In genomic region chr5:143917418-143917817, GRCm38 (mm10) we compare ENCODE assay signal across 8 mouse cellular contexts. TPM values are rescaled to one million over a fixed set of nuclear protein-coding genes. Genes with fewer than 3 reads are reported as not detected.
DNase-seq lines count a peak whose midpoint lies in the region; ATAC-seq and TF ChIP-seq lines count a peak whose summit lies in the region.

No protein-coding gene starts in this region.

- no peaks in the 10 kb centered on the region for H3K9me3 ChIP-seq in ES-E14 (ENCODE audit: control insufficient read depth, insufficient read depth, low read depth, low read length)
- no peaks in the 10 kb centered on the region for H3K9me3 ChIP-seq in lung, postnatal 0 days (ENCODE audit: low read length)

- no peak overlapping the region for H3K4me2 ChIP-seq in lung, postnatal 0 days (replicated peaks; ENCODE audit: low read depth, low read length)

- H3K4me1 ChIP-seq in ES-E14 (ENCODE audit: control insufficient read depth in 2 of 2, insufficient read depth in 2 of 2, low read length in 2 of 2, poor library complexity in 1 of 2): no peaks in the 10 kb centered on the region
- no peaks in the 10 kb centered on the region for H3K4me1 ChIP-seq in lung, postnatal 0 days (ENCODE audit: insufficient read depth, low read depth, low read length)
- H3K4me1 ChIP-seq in thymus, adult 2 months (replicated peaks; ENCODE audit: control insufficient read depth, insufficient read depth, low read length): no peaks in the 10 kb centered on the region

- no peaks in the 10 kb centered on the region for H3K27me3 ChIP-seq in lung, postnatal 0 days (replicated peaks; ENCODE audit: insufficient read depth, low read length)
- no peaks in the 10 kb centered on the region for H3K27me3 ChIP-seq in thymus, adult 2 months (ENCODE audit: control insufficient read depth, insufficient read depth, low read length)

- DNase-seq in layer of hippocampus, adult 2 months (ENCODE audit: low spot score in 2 of 2): peak; percentile 14 to 32
- no peak for DNase-seq in layer of hippocampus, adult 9-10 months (ENCODE audit: low spot score)
- DNase-seq in ES-E14 (ENCODE audit: low read depth, low spot score): peak; percentile 30
- DNase-seq in brain, embryonic 14.5 days (ENCODE audit: low read depth): peak; percentile 66
- peak; percentile 69 to 76 for DNase-seq in heart, postnatal 10 days
- DNase-seq in lung, postnatal 0 days (ENCODE audit: low spot score): peak; percentile 74
- DNase-seq in thymus, adult 2 months: peak; percentile 68
- DNase-seq in cerebellum, postnatal 4 days (ENCODE audit: low spot score in 2 of 2): no peak

- H3K9ac ChIP-seq in ES-E14 (ENCODE audit: insufficient read depth, low read depth, low read length, poor library complexity, severe bottlenecking): no peak overlapping the region
- H3K9ac ChIP-seq in lung, postnatal 0 days (replicated peaks; ENCODE audit: low read depth): no peak overlapping the region

- TF ChIP-seq CTCF in layer of hippocampus, adult 2 months (conservative IDR thresholded peaks at IDR 0.05): peak; percentile 74
- TF ChIP-seq CTCF in brain, embryonic 14.5 days (IDR thresholded peaks at IDR 0.05; ENCODE audit: borderline replicate concordance, extremely low read depth, insufficient read depth, insufficient read length): peak; percentile 55; the same call in 1 of the 2 replicates
- TF ChIP-seq CTCF in lung, postnatal 0 days (IDR thresholded peaks at IDR 0.05): peak; percentile 75
- TF ChIP-seq CTCF in thymus, adult 2 months (IDR thresholded peaks at IDR 0.05; ENCODE audit: borderline replicate concordance, control insufficient read depth, extremely low read depth, insufficient read depth, low read length, poor library complexity): no peak

- H3K27ac ChIP-seq in layer of hippocampus, adult 2 months: no peak overlapping the region
- no peak overlapping the region for H3K27ac ChIP-seq in ES-E14 (ENCODE audit: insufficient read depth, low read depth, low read length, poor library complexity, severe bottlenecking)
- no peak overlapping the region for H3K27ac ChIP-seq in lung, postnatal 0 days (ENCODE audit: low read length)
- no peak overlapping the region for H3K27ac ChIP-seq in thymus, adult 2 months (ENCODE audit: control insufficient read depth, insufficient read depth, low read length)

- H3K36me3 ChIP-seq in ES-E14 (ENCODE audit: control insufficient read depth, insufficient read depth, low read length, poor library complexity, severe bottlenecking): peaks cover 27% of the 10 kb centered on the region
- H3K36me3 ChIP-seq in lung, postnatal 0 days (ENCODE audit: insufficient read depth, low read length): no peaks in the 10 kb centered on the region; the same call in 1 of the 2 replicates
- peaks cover 39% of the 10 kb centered on the region for H3K36me3 ChIP-seq in thymus, adult 2 months (ENCODE audit: control insufficient read depth, insufficient read depth, low read length)

- in situ Hi-C loops in ES-E14 (cut with MboI; ENCODE audit: low sequenced_read_pairs in 2 of 2, unreplicated experiment in 2 of 2): no loop called here

- no peak overlapping the region for H3K4me3 ChIP-seq in layer of hippocampus, adult 2 months
- H3K4me3 ChIP-seq in ES-E14 (ENCODE audit: insufficient read depth in 1 of 2, low read depth in 1 of 2, low read length in 2 of 2, poor library complexity in 1 of 2, severe bottlenecking in 1 of 2): no peak overlapping the region
- no peak overlapping the region for H3K4me3 ChIP-seq in lung, postnatal 0 days (ENCODE audit: low read depth, low read length)
- H3K4me3 ChIP-seq in thymus, adult 2 months (ENCODE audit: control insufficient read depth, insufficient read depth, low read length): no peak overlapping the region

- ATAC-seq in lung, postnatal 0 days: peak; percentile 53

- TF ChIP-seq POLR2A in brain, embryonic 14.5 days (IDR thresholded peaks at IDR 0.05; ENCODE audit: borderline replicate concordance, extremely low read depth, insufficient read depth, insufficient read length, poor library complexity, severe bottlenecking): no peak
- no peak for TF ChIP-seq POLR2A in thymus, adult 2 months (IDR thresholded peaks at IDR 0.05; ENCODE audit: control insufficient read depth, extremely low read depth, insufficient read depth, low read length, poor library complexity)

- no peak for TF ChIP-seq EP300 in lung, postnatal 0 days (IDR thresholded peaks at IDR 0.05)

- WGBS in lung, postnatal 0 days: 47% methylated on average over 5 of the region's 5 CpGs
- WGBS in thymus, adult 2 months: 32% methylated on average over 5 of the region's 5 CpGs

- intact Hi-C loops in heart, postnatal 10 days (cut with DNase I): loop anchor here (1.0 to 2.0 kb wide), 2 partner anchors 185 to 349 kb away; partner anchors contain the start of gene Usp42

TF ChIP-seq in ES-E14, 5 proteins besides CTCF, POLR2A, EP300 and RAD21:
- TF ChIP-seq ZC3H11A (IDR thresholded peaks at IDR 0.05; ENCODE audit: borderline replicate concordance, low read depth, low read length) (no peak), MAFK (IDR thresholded peaks at IDR 0.05; ENCODE audit: insufficient read depth, low read depth, low read length) (no peak), HCFC1 (IDR thresholded peaks at IDR 0.05; ENCODE audit: borderline replicate concordance, insufficient read depth, low read length) (no peak), ZNF384 (IDR thresholded peaks at IDR 0.05; ENCODE audit: low read depth, low read length) (no peak), CHD2 (IDR thresholded peaks at IDR 0.05; ENCODE audit: low read depth, low read length) (no peak)

RNA-seq across cellular contexts. Expression of gene Pms2, which starts 7.7 kb away (rescaled TPM):
- 10 to 100 TPM; 21.1 to 22.2 TPM for total RNA-seq in layer of hippocampus, adult 2 months (2021)
- total RNA-seq in ES-E14 (2012; rRNA removed): 20.3 and 23.9 TPM in 2 replicates
- 15.8 and 18.6 TPM in 2 replicates for polyA plus RNA-seq in brain, embryonic 14.5 days (2012; rRNA removed)
- 1 to 10 TPM; 7.0 to 7.8 TPM for total RNA-seq in heart, postnatal 10 days (2021)
- 7.9 and 8.3 TPM in 2 replicates for polyA plus RNA-seq in lung, postnatal 0 days (2015; fragmentation: Nextera tagmentation; extraction: Ambion mirVana)
- polyA plus RNA-seq in thymus, adult 2 months (2012; rRNA removed): 8.2 and 9.5 TPM in 2 replicates

RNA-seq across cellular contexts. Expression of gene Aimp2, which starts 7.8 kb away (rescaled TPM):
- 10 to 100 TPM; 28.8 to 30.0 TPM for total RNA-seq in layer of hippocampus, adult 2 months (2021)
- 90.8 and 100 TPM in 2 replicates for total RNA-seq in ES-E14 (2012; rRNA removed)
- polyA plus RNA-seq in brain, embryonic 14.5 days (2012; rRNA removed): 76.1 and 79.8 TPM in 2 replicates
- total RNA-seq in heart, postnatal 10 days (2021): 10 to 100 TPM; 31.0 to 34.6 TPM
- 35.7 and 37.0 TPM in 2 replicates for polyA plus RNA-seq in lung, postnatal 0 days (2015; fragmentation: Nextera tagmentation; extraction: Ambion mirVana)
- 37.4 and 55.4 TPM in 2 replicates for polyA plus RNA-seq in thymus, adult 2 months (2012; rRNA removed)

RNA-seq across cellular contexts. Expression of gene Gm42421, which starts 10.6 kb away (rescaled TPM):
- total RNA-seq in layer of hippocampus, adult 2 months (2021): 1 to 10 TPM in 1 of 2 experiments, under 1 TPM in 1; 0.54 to 2.2 TPM
- 0.37 and 0.71 TPM in 2 replicates for total RNA-seq in ES-E14 (2012; rRNA removed)
- polyA plus RNA-seq in brain, embryonic 14.5 days (2012; rRNA removed): 2.1 and 2.7 TPM in 2 replicates
- under 1 TPM in 1 of 2 experiments, not detected in 1; 0.72 TPM for total RNA-seq in heart, postnatal 10 days (2021)
- not detected in 2 replicates for polyA plus RNA-seq in lung, postnatal 0 days (2015; fragmentation: Nextera tagmentation; extraction: Ambion mirVana)
- polyA plus RNA-seq in thymus, adult 2 months (2012; rRNA removed): 0.22 TPM in 1 of 2 replicates, not detected in the other

RNA-seq across cellular contexts. Expression of gene Rsph10b, which starts 15.4 kb away (rescaled TPM):
- 1 to 10 TPM; 3.6 to 5.2 TPM for total RNA-seq in layer of hippocampus, adult 2 months (2021)
- 0.13 and 0.58 TPM in 2 replicates for total RNA-seq in ES-E14 (2012; rRNA removed)
- 7.4 and 9.4 TPM in 2 replicates for polyA plus RNA-seq in brain, embryonic 14.5 days (2012; rRNA removed)
- under 1 TPM; 0.24 to 0.30 TPM for total RNA-seq in heart, postnatal 10 days (2021)
- polyA plus RNA-seq in lung, postnatal 0 days (2015; fragmentation: Nextera tagmentation; extraction: Ambion mirVana): 3.0 and 3.5 TPM in 2 replicates
- polyA plus RNA-seq in thymus, adult 2 months (2012; rRNA removed): 0.24 and 0.54 TPM in 2 replicates

RNA-seq across cellular contexts. Expression of gene Ankrd61, which starts 19.9 kb away (rescaled TPM):
- total RNA-seq in layer of hippocampus, adult 2 months (2021): under 1 TPM in 1 of 2 experiments, not detected in 1; 0.41 TPM
- total RNA-seq in ES-E14 (2012; rRNA removed): 0.45 and 0.90 TPM in 2 replicates
- polyA plus RNA-seq in brain, embryonic 14.5 days (2012; rRNA removed): 0.48 and 0.53 TPM in 2 replicates
- total RNA-seq in heart, postnatal 10 days (2021): not detected
- 0.16 and 0.20 TPM in 2 replicates for polyA plus RNA-seq in lung, postnatal 0 days (2015; fragmentation: Nextera tagmentation; extraction: Ambion mirVana)
- polyA plus RNA-seq in thymus, adult 2 months (2012; rRNA removed): not detected in 2 replicates

Comparison
In these comparisons a context has a peak if more than half of its experiments do, and no peak if none do; other contexts are left out.
1. DNase-seq: peak in layer of hippocampus, adult 2 months (2 of 2), ES-E14 (single experiment), brain, embryonic 14.5 days (single experiment), heart, postnatal 10 days (2 of 2), lung, postnatal 0 days (single experiment) and thymus, adult 2 months (single experiment); none in layer of hippocampus, adult 9-10 months (single experiment) and cerebellum, postnatal 4 days (0 of 2).